Mouse (Mus musculus) midbrain, embryonic 10.5 days (tissue): ENCODE data around the gene Sos2. TPM values are rescaled to one million over a fixed set of nuclear protein-coding genes. Genes with fewer than 3 reads are reported as not detected.
"Not testable (repeated sequence)": the region's sequence is repeated elsewhere in the genome, so short reads cannot be mapped to it uniquely, and the experiment has no call there.

Source experiments
- DNase-seq: peaks from one replicate; pipeline ENCODE4 v3.0.0-alpha.2; 2017; ENCODE audit warnings: low spot score
- H3K27ac ChIP-seq: fragments of 300-500 bp; sonication (generic); replicated peaks from 2 replicates; pipeline ENCODE4 v1.5.1; 2016; ENCODE audit warnings: mild to moderate bottlenecking
- H3K27me3 ChIP-seq: fragments of 300-500 bp; sonication (generic); 2 replicates; pipeline ENCODE4 v1.6.1; 2016; ENCODE audit warnings: low read depth, mild to moderate bottlenecking; ENCODE audit not compliant: poor library complexity, severe bottlenecking
- H3K36me3 ChIP-seq: fragments of 300-500 bp; sonication (generic); 2 replicates; pipeline ENCODE4 v1.6.1; 2016; ENCODE audit warnings: mild to moderate bottlenecking, moderate library complexity
- H3K4me1 ChIP-seq: fragments of 300-500 bp; sonication (generic); 2 replicates; pipeline ENCODE4 v1.6.1; 2016
- H3K4me3 ChIP-seq: fragments of 300-500 bp; sonication (generic); 2 replicates; pipeline ENCODE4 v1.5.1; 2016; ENCODE audit warnings: mild to moderate bottlenecking, moderate library complexity
- H3K9me3 ChIP-seq: fragments of 300-500 bp; sonication (generic); replicated peaks from 2 replicates; pipeline ENCODE4 v1.6.1; 2016; ENCODE audit warnings: mild to moderate bottlenecking
- WGBS: fragments of 180-500 bp; shearing (Covaris S2); methylation state at CpG from one replicate; pipeline ENCODE4 v1.1.7; 2016; 5-methylcytosine and 5-hydroxymethylcytosine counted together
- polyA plus RNA-seq: library from polyadenylated mRNA; unstranded; fragments of >200 nt; fragmentation: Nextera tagmentation; extraction: Ambion mirVana; gene quantifications from 2 replicates; pipeline ENCODE4 v1.2.1, GENCODE M21; 2016

Gene Sos2
- polyA plus RNA-seq, 1 experiment from 2014 or later, result 7.8 TPM

- H3K4me3 ChIP-seq, result no peak overlapping the region
- H3K4me1 ChIP-seq, result peaks cover 20% of the 10 kb centered on the region
- no peaks in the 10 kb centered on the region for H3K27me3 ChIP-seq
- 93% methylated on average over 5 of the region's 5 CpGs for WGBS
- no peaks in the 10 kb centered on the region for H3K9me3 ChIP-seq
- H3K27ac ChIP-seq, result no peak overlapping the region
- DNase-seq, result no peak
- peaks cover 52% of the 10 kb centered on the region for H3K36me3 ChIP-seq
Observed at GRCm38 (mm10) chr12:69579623-69580022, 102.0 kb downstream of the Sos2 start.

GRCm38 (mm10) chr12:69576120-69576627, 105.5 kb downstream of the Sos2 start:
- DNase-seq, result no peak
- Histone ChIP-seq H3K27me3 (no peaks in the 10 kb centered on the region), H3K27ac (no peak overlapping the region), H3K4me1 (peaks cover 4% of the 10 kb centered on the region; the same call in 1 of the 2 replicates), H3K36me3 (peaks cover 48% of the 10 kb centered on the region), H3K4me3 (no peak overlapping the region), H3K9me3 (no peaks in the 10 kb centered on the region)
- WGBS, result 87% methylated on average over 9 of the region's 9 CpGs

- Histone ChIP-seq H3K27me3 (no peaks in the 10 kb centered on the region), H3K9me3 (no peaks in the 10 kb centered on the region), H3K27ac (no peak overlapping the region), H3K4me1 (peaks cover 4% of the 10 kb centered on the region; the same call in 1 of the 2 replicates), H3K4me3 (peak overlapping the region; percentile 11; the same call in 1 of the 2 replicates), H3K36me3 (peaks cover 34% of the 10 kb centered on the region)
- DNase-seq, result peak; percentile 62
- 32% methylated on average over 17 of the region's 17 CpGs for WGBS
Observed at GRCm38 (mm10) chr12:69573916-69574881, 107.5 kb downstream of the Sos2 start.

GRCm38 (mm10) chr12:69573271-69573670, 108.4 kb downstream of the Sos2 start:
- Histone ChIP-seq H3K36me3 (peaks cover 24% of the 10 kb centered on the region), H3K27ac (no peak overlapping the region), H3K4me3 (no peak overlapping the region), H3K9me3 (no peaks in the 10 kb centered on the region), H3K27me3 (no peaks in the 10 kb centered on the region), H3K4me1 (peaks cover 4% of the 10 kb centered on the region; the same call in 1 of the 2 replicates)
- no peak for DNase-seq
- 95% methylated on average over 8 of the region's 8 CpGs for WGBS

GRCm38 (mm10) chr12:69569926-69570325, 111.7 kb downstream of the Sos2 start:
- no peak overlapping the region for H3K27ac ChIP-seq
- H3K27me3 ChIP-seq, result no peaks in the 10 kb centered on the region
- 87% methylated on average over 3 of the region's 3 CpGs for WGBS
- H3K4me3 ChIP-seq, result no peak overlapping the region
- H3K4me1 ChIP-seq, result peaks cover 4% of the 10 kb centered on the region; the same call in 1 of the 2 replicates
- H3K9me3 ChIP-seq, result no peaks in the 10 kb centered on the region
- H3K36me3 ChIP-seq, result no peaks in the 10 kb centered on the region
- no peak for DNase-seq

GRCm38 (mm10) chr12:69568266-69568665, 113.4 kb downstream of the Sos2 start:
- Histone ChIP-seq H3K4me3 (no peak overlapping the region), H3K27me3 (no peaks in the 10 kb centered on the region), H3K27ac (no peak overlapping the region), H3K4me1 (no peaks in the 10 kb centered on the region), H3K9me3 (no peaks in the 10 kb centered on the region), H3K36me3 (no peaks in the 10 kb centered on the region)
- DNase-seq, result no peak
- 78% methylated on average over 3 of the region's 3 CpGs for WGBS

- WGBS, result 87% methylated on average over 6 of the region's 6 CpGs
- H3K36me3 ChIP-seq, H3K9me3 ChIP-seq, H3K4me3 ChIP-seq, DNase-seq, H3K27me3 ChIP-seq, H3K4me1 ChIP-seq, H3K27ac ChIP-seq: not testable (repeated sequence)
Observed at GRCm38 (mm10) chr12:69561006-69561405, 120.6 kb downstream of the Sos2 start.

- Histone ChIP-seq H3K27ac (peak overlapping the region; percentile 35; the same call in 1 of the 2 replicates), H3K27me3 (no peaks in the 10 kb centered on the region), H3K9me3 (no peaks in the 10 kb centered on the region), H3K4me1 (peaks cover 11% of the 10 kb centered on the region), H3K4me3 (no peak overlapping the region), H3K36me3 (no peaks in the 10 kb centered on the region)
- 68% methylated on average over 6 of the region's 6 CpGs for WGBS
- peak; percentile 17 for DNase-seq
Observed at GRCm38 (mm10) chr12:69556221-69556861, 125.3 kb downstream of the Sos2 start.

- Histone ChIP-seq H3K4me3 (no peak overlapping the region), H3K27ac (no peak overlapping the region), H3K27me3 (no peaks in the 10 kb centered on the region), H3K36me3 (no peaks in the 10 kb centered on the region), H3K9me3 (no peaks in the 10 kb centered on the region), H3K4me1 (no peaks in the 10 kb centered on the region)
- no peak for DNase-seq
- 84% methylated on average over 13 of the region's 13 CpGs for WGBS
Observed at GRCm38 (mm10) chr12:69545456-69546178, 136.0 kb downstream of the Sos2 start.

- 83% methylated on average over 6 of the region's 6 CpGs for WGBS
- no peak overlapping the region for H3K4me3 ChIP-seq
- no peak for DNase-seq
Observed at GRCm38 (mm10) chr12:69544994-69545393, 136.7 kb downstream of the Sos2 start.

GRCm38 (mm10) chr12:69544562-69544961, 137.1 kb downstream of the Sos2 start:
- no peaks in the 10 kb centered on the region for H3K36me3 ChIP-seq
- no peak for DNase-seq
- H3K4me3 ChIP-seq, result no peak overlapping the region
- no peaks in the 10 kb centered on the region for H3K27me3 ChIP-seq
- H3K4me1 ChIP-seq, result peaks cover 4% of the 10 kb centered on the region
- no peaks in the 10 kb centered on the region for H3K9me3 ChIP-seq
- WGBS, result 69% methylated on average over 2 of the region's 2 CpGs
- H3K27ac ChIP-seq, result no peak overlapping the region

More at GRCm38 (mm10) chr12:69544994-69545393, 136.7 kb downstream of the Sos2 start:
- no peak overlapping the region for H3K27ac ChIP-seq
- no peaks in the 10 kb centered on the region for H3K27me3 ChIP-seq
- no peaks in the 10 kb centered on the region for H3K4me1 ChIP-seq
- no peaks in the 10 kb centered on the region for H3K9me3 ChIP-seq
- H3K36me3 ChIP-seq, result no peaks in the 10 kb centered on the region

GRCm38 (mm10) chr12:69542376-69542775, 139.3 kb downstream of the Sos2 start:
- Histone ChIP-seq H3K36me3 (no peaks in the 10 kb centered on the region), H3K4me3 (no peak overlapping the region), H3K27me3 (peaks cover 7% of the 10 kb centered on the region; the same call in 1 of the 2 replicates), H3K9me3 (no peaks in the 10 kb centered on the region), H3K4me1 (peaks cover 26% of the 10 kb centered on the region), H3K27ac (no peak overlapping the region)
- 93% methylated on average over 8 of the region's 8 CpGs for WGBS
- DNase-seq, result no peak
